Mouse (Mus musculus): Measurements from ENCODE around the gene Tac2.

DNA sequence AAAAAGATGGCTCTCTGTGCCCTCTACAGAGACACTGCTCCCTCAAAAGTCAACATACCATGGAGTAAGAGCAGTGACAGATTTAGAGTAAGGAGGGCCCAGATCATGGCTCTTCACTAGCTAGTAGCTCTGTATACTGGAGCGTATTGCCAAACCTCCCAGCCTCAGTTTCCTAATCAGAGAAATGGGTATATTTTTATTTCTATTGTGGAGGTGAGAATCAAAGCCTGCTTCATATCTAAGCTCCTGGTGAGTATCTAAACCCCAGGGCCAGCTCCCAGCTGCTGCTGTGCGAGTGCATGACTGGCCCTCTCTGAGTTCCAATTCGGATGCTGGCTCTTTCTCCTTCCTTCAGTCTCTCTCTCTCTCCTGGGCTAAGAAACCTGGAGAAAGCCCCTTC lies at the start of gene Tac2:
- TF ChIP-seq CTCF (IDR thresholded peaks at IDR 0.05) (no peak), EP300 (IDR thresholded peaks at IDR 0.05) (no peak)
